Mouse (Mus musculus) CH12.LX (cell line): Measurements from ENCODE around the gene Zscan5b. TPM values are rescaled to one million over a fixed set of nuclear protein-coding genes. Genes with fewer than 3 reads are reported as not detected.
"Not testable (repeated sequence)": the region's sequence is repeated elsewhere in the genome, so short reads cannot be mapped to it uniquely, and the experiment has no call there.

ENCODE experiments used
- DNase-seq: peaks from one replicate; pipeline ENCODE4 v3.0.0-alpha.2; 2013; ENCODE audit errors: extremely low read depth
- H3K27ac ChIP-seq: 2 replicates; pipeline ENCODE4 v1.5.1; 2012; ENCODE audit warnings: low read depth, mild to moderate bottlenecking, control low read depth, moderate library complexity; ENCODE audit not compliant: insufficient read depth
- H3K27me3 ChIP-seq: replicated peaks from 2 replicates; pipeline ENCODE3; 2012; ENCODE audit warnings: inconsistent platforms
- H3K36me3 ChIP-seq, 2 experiments: replicated peaks in 1 of 2; 2 replicates each; pipeline versions ENCODE3 to v1.6.1; 2012; ENCODE audit warnings: inconsistent platforms in 1 of 2, low read length in 1 of 2, mild to moderate bottlenecking in 1 of 2, mixed read lengths in 1 of 2, moderate library complexity in 1 of 2; ENCODE audit not compliant: control insufficient read depth in 1 of 2, insufficient read depth in 1 of 2
- H3K4me1 ChIP-seq, 2 experiments: 2 replicates each; pipeline ENCODE4 v1.6.1; 2012; ENCODE audit warnings: inconsistent platforms in 1 of 2, moderate library complexity in 1 of 2; ENCODE audit not compliant: insufficient read depth in 2 of 2, control insufficient read depth in 1 of 2
- H3K4me2 ChIP-seq: 2 replicates; pipeline ENCODE4 v1.6.1; 2012; ENCODE audit warnings: low read depth, mild to moderate bottlenecking, control low read depth; ENCODE audit not compliant: poor library complexity, insufficient read depth, severe bottlenecking
- H3K4me3 ChIP-seq, 3 experiments: fragments of 150-350 bp in 1 of 3; sonication (generic) in 1 of 3; replicated peaks in 1 of 3; 2 replicates each; pipeline versions ENCODE3 to v1.5.1; 2011 to 2012; ENCODE audit warnings: low read depth in 2 of 3, low read length in 2 of 3, mild to moderate bottlenecking in 2 of 3, moderate library complexity in 2 of 3, control low read depth in 1 of 3, improper control_type of control experiment in 1 of 3, inconsistent platforms in 1 of 3, mixed read lengths in 1 of 3; ENCODE audit not compliant: poor library complexity in 1 of 3
- H3K79me2 ChIP-seq: replicated peaks from 2 replicates; pipeline ENCODE4 v1.6.1; 2012; ENCODE audit warnings: mild to moderate bottlenecking, moderate library complexity; ENCODE audit not compliant: control insufficient read depth, poor library complexity, insufficient read depth, severe bottlenecking; ENCODE audit errors: extremely low read depth
- H3K9ac ChIP-seq: 2 replicates; pipeline ENCODE4 v1.6.1; 2012; ENCODE audit warnings: low read depth, mild to moderate bottlenecking, control low read depth, moderate library complexity; ENCODE audit not compliant: insufficient read depth
- H3K9me3 ChIP-seq: replicated peaks from 2 replicates; pipeline ENCODE3; 2012; ENCODE audit warnings: low read length, inconsistent platforms, mixed read lengths
- CHD1 ChIP-seq: IDR thresholded peaks from 2 replicates; pipeline ENCODE4 v1.6.1; 2012; ENCODE audit warnings: low read depth, low read length, improper control_type of control experiment, inconsistent platforms
- CHD2 ChIP-seq: IDR thresholded peaks from 2 replicates; pipeline ENCODE4 v1.6.1; 2011; ENCODE audit warnings: low read length, improper control_type of control experiment
- CTCF ChIP-seq, 2 experiments: IDR thresholded peaks in 1 of 2; conservative IDR thresholded peaks in 1 of 2; 2 replicates each; pipeline ENCODE4 v1.5.1; 2011 to 2012; ENCODE audit warnings: low read depth in 2 of 2, low read length in 2 of 2, improper control_type of control experiment in 1 of 2, inconsistent platforms in 1 of 2, mild to moderate bottlenecking in 1 of 2, moderate library complexity in 1 of 2
- EP300 ChIP-seq: IDR thresholded peaks from 2 replicates; pipeline ENCODE4 v1.6.1; 2011; ENCODE audit warnings: low read length, improper control_type of control experiment
- ETS1 ChIP-seq: conservative IDR thresholded peaks from 2 replicates; pipeline ENCODE4 v1.6.1; 2012; ENCODE audit warnings: low read depth, mild to moderate bottlenecking, inconsistent platforms, low read length, improper control_type of control experiment, moderate library complexity
- MAX ChIP-seq: IDR thresholded peaks from 2 replicates; pipeline ENCODE4 v1.6.1; 2011; ENCODE audit warnings: low read length, improper control_type of control experiment
- PAX5 ChIP-seq: IDR thresholded peaks from 2 replicates; pipeline ENCODE4 v1.6.1; 2012; ENCODE audit warnings: low read length, inconsistent platforms, mixed read lengths
- POLR2A ChIP-seq: IDR thresholded peaks from 2 replicates; pipeline ENCODE4 v1.6.1; 2011; ENCODE audit warnings: low read depth, mild to moderate bottlenecking, improper control_type of control experiment, low read length
- RAD21 ChIP-seq: IDR thresholded peaks from 2 replicates; pipeline ENCODE4 v1.6.1; 2011; ENCODE audit warnings: low read depth, mild to moderate bottlenecking, low read length, improper control_type of control experiment, moderate library complexity
- SIN3A ChIP-seq: IDR thresholded peaks from 2 replicates; pipeline ENCODE4 v1.6.1; 2012; ENCODE audit warnings: low read length, improper control_type of control experiment, inconsistent platforms
- TCF12 ChIP-seq: IDR thresholded peaks from 2 replicates; pipeline ENCODE4 v1.6.1; 2014; ENCODE audit warnings: low read depth, mild to moderate bottlenecking, inconsistent platforms, low read length, improper control_type of control experiment
- USF2 ChIP-seq: conservative IDR thresholded peaks from 2 replicates; pipeline ENCODE4 v1.6.1; 2011; ENCODE audit warnings: low read depth, low read length, improper control_type of control experiment
- ZMIZ1 ChIP-seq: IDR thresholded peaks from 2 replicates; pipeline ENCODE4 v1.6.1; 2012; ENCODE audit warnings: low read depth, mild to moderate bottlenecking, inconsistent platforms, low read length, improper control_type of control experiment
- ZNF384 ChIP-seq: IDR thresholded peaks from 2 replicates; pipeline ENCODE4 v1.6.1; 2012; ENCODE audit warnings: low read depth, low read length, improper control_type of control experiment, inconsistent platforms
- dilution Hi-C: fragments of 300-500 bp; cut with MboI; formaldehyde crosslinking; loops from 2 replicates; pipeline ENCODE4 v1.14.3; 2020; ENCODE audit warnings: low sequenced_read_pairs; ENCODE audit not compliant: extremely low pct_unique_long_range_greater_than_20kb, extremely low pct_ligation_motif_present
- in situ Hi-C: fragments of 300-500 bp; cut with MboI; formaldehyde crosslinking; loops from 3 replicates; pipeline ENCODE4 v1.14.3; 2019; ENCODE audit warnings: low sequenced_read_pairs, low pct_ligation_motif_present, low pct_unique_long_range_greater_than_20kb, mixed read lengths
- polyA plus RNA-seq: library from polyadenylated mRNA; unstranded; fragments of >175 nt; gene quantifications from 2 replicates; pipeline ENCODE4 v1.2.1, GENCODE M21; 2012; ENCODE audit warnings: low read depth; ENCODE audit not compliant: insufficient read length
- total RNA-seq, 2 experiments: library from RNA; depleted of rRNA; stranded (reverse); fragments of 300-350 nt in 1 of 2; fragments of >200 nt in 1 of 2; gene quantifications; 2 replicates each; pipeline ENCODE4 v1.2.3; 2012 to 2014

The Zscan5b gene
- total and polyA plus RNA-seq, 3 experiments: not detected

DNA sequence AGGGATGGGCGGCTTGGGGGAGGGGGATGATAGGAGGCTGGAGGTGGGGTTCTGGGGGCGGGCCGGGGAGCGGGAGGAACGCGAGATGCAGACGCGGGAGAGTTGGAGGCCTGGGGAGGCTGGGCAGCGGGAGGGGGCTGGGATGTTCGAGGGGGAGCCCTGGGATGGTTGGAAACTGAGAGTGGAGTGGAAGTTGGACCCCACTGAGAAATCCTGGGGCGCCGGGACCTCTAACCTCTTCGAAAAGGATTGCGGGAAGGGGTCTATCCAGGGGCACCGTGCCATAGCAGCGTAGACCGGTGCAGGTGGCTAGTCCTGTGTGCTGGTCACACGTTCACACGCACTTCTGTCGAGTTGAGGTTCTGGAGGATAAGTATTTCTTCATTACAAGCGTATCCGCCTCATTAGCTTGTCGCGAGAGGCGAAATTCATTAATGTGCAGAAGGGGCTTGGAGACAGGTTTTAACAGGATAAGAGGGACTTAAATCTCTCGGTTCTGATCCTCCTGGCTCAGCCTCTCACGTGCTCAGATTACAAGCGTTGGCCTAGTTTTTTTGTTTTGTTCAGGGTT, 49.3 kb upstream of the Zscan5b start (continued):
- TF ChIP-seq RAD21 (no peak), ZMIZ1 (no peak), EP300 (no peak), MAX (no peak)

DNA sequence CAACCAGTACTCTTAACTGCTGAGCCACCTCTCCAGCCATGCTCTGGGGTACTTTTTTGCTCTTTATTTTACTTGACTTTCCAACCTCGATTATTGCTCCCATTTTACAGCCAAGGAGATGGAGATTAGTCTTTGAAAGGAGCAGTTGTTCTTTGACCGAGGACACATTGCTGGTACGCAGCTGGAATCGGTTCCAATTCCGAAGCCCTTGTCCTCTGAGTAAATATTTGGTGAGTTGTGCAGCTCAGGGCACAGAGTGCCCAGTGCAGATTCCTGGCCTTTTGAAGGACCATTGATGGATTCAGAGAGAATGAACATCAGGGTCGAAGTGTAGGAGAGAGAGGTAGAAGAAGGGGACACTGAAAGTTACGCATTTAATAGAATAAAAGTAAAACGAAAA, 48.2 kb upstream of the Zscan5b start:
- Histone ChIP-seq H3K27me3 (no peaks in the 10 kb centered on the region), H3K4me2 (peak overlapping the region; percentile 76; the same call in 1 of the 2 replicates), H3K9ac (no peak overlapping the region), H3K9me3 (no peaks in the 10 kb centered on the region), H3K27ac (no peak overlapping the region), H3K36me3 (peaks cover 3 to 33% of the 10 kb centered on the region in 2 experiments), H3K4me3 (no peak overlapping the region), H3K4me1 (peaks cover 4 to 16% of the 10 kb centered on the region in 2 experiments), H3K79me2 (no peaks in the 10 kb centered on the region; the same call in 1 of the 2 replicates)
- in situ Hi-C loops: no loop called here
- dilution Hi-C loops: no loop called here
- no peak for DNase-seq
- no peak for TF ChIP-seq ETS1
- no peak for TF ChIP-seq CHD2
- TF ChIP-seq CHD1: no peak
- no peak for TF ChIP-seq TCF12
- TF ChIP-seq POLR2A: no peak
- TF ChIP-seq PAX5: no peak
- TF ChIP-seq SIN3A: no peak
- TF ChIP-seq USF2: no peak

GRCm38 (mm10) chr7:6174365-6174987, 47.6 kb upstream of the Zscan5b start:
- H3K27me3 ChIP-seq, DNase-seq, H3K79me2 ChIP-seq, H3K9me3 ChIP-seq, H3K4me2 ChIP-seq, H3K4me3 ChIP-seq, H3K27ac ChIP-seq, dilution Hi-C loops, in situ Hi-C loops, H3K9ac ChIP-seq: not testable (repeated sequence)
- peaks cover 4 to 16% of the 10 kb centered on the region in 2 experiments for H3K4me1 ChIP-seq
- TF ChIP-seq ZNF384 (peak; percentile 43; the same call in 1 of the 2 replicates), CTCF (conservative IDR thresholded peaks at IDR 0.05 in 1 of 2, IDR thresholded peaks at IDR 0.05 in 1 of 2; ENCODE audit: low read depth in 2 of 2, low read length in 2 of 2) (peak in 1 of 2 experiments; percentile 44; a peak in 2 of 4 replicates)
- peaks cover 3 to 37% of the 10 kb centered on the region in 2 experiments for H3K36me3 ChIP-seq
